Mouse (Mus musculus) neural tube, embryonic 11.5 days (tissue): Measurements from ENCODE around the gene Cox7b. TPM values are rescaled to one million over a fixed set of nuclear protein-coding genes. Genes with fewer than 3 reads are reported as not detected.

Experiments used
- ATAC-seq: fragments of 200-750 bp; cut with Nextera tagmentation; 2 replicates; pipeline ENCODE4 v1.8.0; 2017; ENCODE audit warnings: moderate number of reproducible peaks, mild to moderate bottlenecking, moderate TSS enrichment, moderate library complexity; ENCODE audit not compliant: insufficient read depth, low FRiP score, low TSS enrichment
- DNase-seq: peaks from one replicate; pipeline ENCODE4 v3.0.0-alpha.2; 2015; ENCODE audit warnings: low spot score
- H3K27ac ChIP-seq: fragments of 300-500 bp; sonication (generic); 2 replicates; pipeline ENCODE4 v1.5.1; 2014; ENCODE audit warnings: low read depth, mild to moderate bottlenecking, low read length
- H3K27me3 ChIP-seq: fragments of 300-500 bp; sonication (generic); 2 replicates; pipeline ENCODE4 v1.6.1; 2014; ENCODE audit warnings: mild to moderate bottlenecking, low read length, mixed read lengths; ENCODE audit not compliant: control insufficient read depth, insufficient read depth
- H3K36me3 ChIP-seq: fragments of 300-500 bp; sonication (generic); 2 replicates; pipeline ENCODE4 v1.6.1; 2014; ENCODE audit warnings: mild to moderate bottlenecking, low read length, moderate library complexity, mixed read lengths; ENCODE audit not compliant: control insufficient read depth, insufficient read depth
- H3K4me1 ChIP-seq: fragments of 300-500 bp; sonication (generic); 2 replicates; pipeline ENCODE4 v1.6.1; 2014; ENCODE audit warnings: low read length, mixed read lengths; ENCODE audit not compliant: control insufficient read depth, insufficient read depth
- H3K4me2 ChIP-seq: fragments of 300-500 bp; sonication (generic); 2 replicates; pipeline ENCODE4 v1.6.1; 2014; ENCODE audit warnings: low read depth, mild to moderate bottlenecking, moderate library complexity
- H3K4me3 ChIP-seq: fragments of 300-500 bp; sonication (generic); 2 replicates; pipeline ENCODE4 v1.5.1; 2014; ENCODE audit warnings: low read depth, low read length
- H3K9ac ChIP-seq: fragments of 300-500 bp; sonication (generic); 2 replicates; pipeline ENCODE4 v1.6.1; 2014; ENCODE audit warnings: mild to moderate bottlenecking, low read length
- H3K9me3 ChIP-seq: fragments of 300-500 bp; sonication (generic); 2 replicates; pipeline ENCODE4 v1.6.1; 2016; ENCODE audit warnings: low read length; ENCODE audit not compliant: control insufficient read depth
- WGBS: fragments of 180-500 bp; shearing (Covaris S2); extraction: QIAGEN DNeasy Blood & Tissue Kit; methylation state at CpG from one replicate; pipeline ENCODE4 v1.1.7; 2014; 5-methylcytosine and 5-hydroxymethylcytosine counted together
- polyA plus RNA-seq: library from polyadenylated mRNA; unstranded; fragments of >200 nt; fragmentation: Nextera tagmentation; extraction: Ambion mirVana; gene quantifications from 2 replicates; pipeline ENCODE4 v1.2.1, GENCODE M21; 2014

Cox7b gene
- polyA plus RNA-seq, 1 experiment from 2014 or later, result 311 TPM

GRCm38 (mm10) chrX:106017516-106017915 is 2.0 kb downstream of the Cox7b start:
- Histone ChIP-seq H3K9ac (no peak overlapping the region), H3K4me1 (no peaks in the 10 kb centered on the region), H3K27me3 (no peaks in the 10 kb centered on the region), H3K4me2 (no peak overlapping the region), H3K9me3 (no peaks in the 10 kb centered on the region), H3K27ac (no peak overlapping the region), H3K4me3 (no peak overlapping the region), H3K36me3 (no peaks in the 10 kb centered on the region)
- WGBS, result 82% methylated on average over 4 of the region's 4 CpGs
- DNase-seq (no peak), ATAC-seq (no peak)

- H3K4me1 ChIP-seq, result no peaks in the 10 kb centered on the region
- no peaks in the 10 kb centered on the region for H3K9me3 ChIP-seq
- H3K4me3 ChIP-seq, result peak within 1 kb of the TSS; percentile 46
- ATAC-seq (peak; percentile 94), DNase-seq (peak; percentile 94)
- no peaks in the 10 kb centered on the region for H3K27me3 ChIP-seq
- peak within 1 kb of the TSS; percentile 54 for H3K9ac ChIP-seq
- WGBS, result 14% methylated on average over 29 of the region's 36 CpGs
- H3K36me3 ChIP-seq, result no peaks in the 10 kb centered on the region
- H3K27ac ChIP-seq, result 0 out of 2 replicates have a peak within 1 kb of the TSS, but pooled peaks have one; percentile 27
- peak within 1 kb of the TSS; percentile 43 for H3K4me2 ChIP-seq
These were observed 11.2 kb downstream of the Cox7b start, which contains the start of gene Atp7a for GRCm38 (mm10) chrX:106026418-106027342. Atp7a (plus strand) TSS chrX:106027276.

- H3K9ac ChIP-seq, result peak overlapping the region; percentile 54
- H3K27ac ChIP-seq, result 0 out of 2 replicates have a peak overlapping the region, but pooled peaks have one; percentile 27
- peak overlapping the region; percentile 46 for H3K4me3 ChIP-seq
- WGBS, result 25% methylated on average over 8 of the region's 8 CpGs
- H3K27me3 ChIP-seq, result no peaks in the 10 kb centered on the region
- no peaks in the 10 kb centered on the region for H3K9me3 ChIP-seq
- ATAC-seq, result 0 out of 2 replicates have a peak, but pooled peaks have one; percentile 36
- no peaks in the 10 kb centered on the region for H3K36me3 ChIP-seq
- no peak for DNase-seq
- H3K4me1 ChIP-seq, result no peaks in the 10 kb centered on the region
- H3K4me2 ChIP-seq, result peak overlapping the region; percentile 43
These were observed 11.8 kb downstream of the Cox7b start for GRCm38 (mm10) chrX:106027343-106027674.

- Histone ChIP-seq H3K36me3 (no peaks in the 10 kb centered on the region), H3K4me1 (no peaks in the 10 kb centered on the region), H3K4me3 (no peak overlapping the region), H3K4me2 (no peak overlapping the region), H3K27ac (no peak overlapping the region), H3K9ac (no peak overlapping the region), H3K27me3 (no peaks in the 10 kb centered on the region), H3K9me3 (no peaks in the 10 kb centered on the region)
- 77% methylated on average over 5 of the region's 5 CpGs for WGBS
- ATAC-seq (no peak), DNase-seq (no peak)
These were observed 14.7 kb downstream of the Cox7b start for GRCm38 (mm10) chrX:106030176-106030575.

- Histone ChIP-seq H3K4me3 (no peak overlapping the region), H3K4me2 (no peak overlapping the region), H3K9me3 (no peaks in the 10 kb centered on the region), H3K4me1 (no peaks in the 10 kb centered on the region), H3K36me3 (no peaks in the 10 kb centered on the region), H3K27me3 (no peaks in the 10 kb centered on the region), H3K9ac (no peak overlapping the region), H3K27ac (no peak overlapping the region)
- DNase-seq (no peak), ATAC-seq (no peak)
These were observed 15.6 kb downstream of the Cox7b start for GRCm38 (mm10) chrX:106031124-106031523.

GRCm38 (mm10) chrX:106035727-106036126 is 20.2 kb downstream of the Cox7b start:
- no peaks in the 10 kb centered on the region for H3K9me3 ChIP-seq
- DNase-seq, result no peak
- ATAC-seq, result no peak
- no peaks in the 10 kb centered on the region for H3K4me1 ChIP-seq
- H3K36me3 ChIP-seq, result no peaks in the 10 kb centered on the region
- 83% methylated on average over 2 of the region's 2 CpGs for WGBS
- no peak overlapping the region for H3K27ac ChIP-seq
- no peak overlapping the region for H3K9ac ChIP-seq
- H3K4me3 ChIP-seq, result no peak overlapping the region
- no peaks in the 10 kb centered on the region for H3K27me3 ChIP-seq
- no peak overlapping the region for H3K4me2 ChIP-seq

GRCm38 (mm10) chrX:106037185-106037752 is 21.8 kb downstream of the Cox7b start:
- ATAC-seq (no peak), DNase-seq (no peak)
- Histone ChIP-seq H3K4me3 (no peak overlapping the region), H3K9ac (no peak overlapping the region), H3K27me3 (no peaks in the 10 kb centered on the region), H3K27ac (no peak overlapping the region), H3K4me2 (no peak overlapping the region), H3K36me3 (no peaks in the 10 kb centered on the region), H3K4me1 (no peaks in the 10 kb centered on the region), H3K9me3 (no peaks in the 10 kb centered on the region)
- WGBS, result 68% methylated on average over 3 of the region's 3 CpGs

GRCm38 (mm10) chrX:106043863-106044617 is 28.5 kb downstream of the Cox7b start:
- ATAC-seq, result no peak
- Histone ChIP-seq H3K36me3 (no peaks in the 10 kb centered on the region), H3K9ac (no peak overlapping the region), H3K27ac (no peak overlapping the region), H3K4me1 (no peaks in the 10 kb centered on the region), H3K4me2 (no peak overlapping the region), H3K9me3 (no peaks in the 10 kb centered on the region), H3K27me3 (no peaks in the 10 kb centered on the region), H3K4me3 (no peak overlapping the region)
- DNase-seq, result no peak
- 49% methylated on average over 8 of the region's 8 CpGs for WGBS
